Mouse (Mus musculus): ENCODE results near the gene Nat14. TPM values are rescaled to one million over a fixed set of nuclear protein-coding genes. Genes with fewer than 3 reads are reported as not detected.

The Nat14 gene
- total RNA-seq, 1 experiment from 2014 or later: 0.32 TPM

DNA sequence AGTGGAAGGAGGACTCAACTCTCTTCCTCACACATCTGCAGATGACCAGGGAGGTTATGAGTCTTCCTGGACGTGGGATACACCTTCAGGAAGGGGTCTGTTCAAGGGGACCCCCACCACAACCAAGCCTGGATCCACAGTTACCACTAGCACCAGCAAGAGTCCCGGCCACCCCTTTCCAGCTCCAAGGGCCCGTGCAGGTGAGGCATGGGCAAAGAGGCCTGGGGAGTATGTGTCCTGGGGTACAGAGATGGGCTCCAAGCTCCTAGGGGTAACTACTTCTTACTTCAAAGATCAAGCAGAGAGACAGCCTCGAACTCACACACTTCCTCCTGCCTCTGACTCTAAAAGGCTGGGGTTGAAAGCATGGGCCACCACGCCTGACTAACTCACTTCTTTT, 20.8 kb downstream of the Nat14 start:
- ATAC-seq (replicated peaks; ENCODE audit: low read depth, poor library complexity, severe bottlenecking): no peak

DNA sequence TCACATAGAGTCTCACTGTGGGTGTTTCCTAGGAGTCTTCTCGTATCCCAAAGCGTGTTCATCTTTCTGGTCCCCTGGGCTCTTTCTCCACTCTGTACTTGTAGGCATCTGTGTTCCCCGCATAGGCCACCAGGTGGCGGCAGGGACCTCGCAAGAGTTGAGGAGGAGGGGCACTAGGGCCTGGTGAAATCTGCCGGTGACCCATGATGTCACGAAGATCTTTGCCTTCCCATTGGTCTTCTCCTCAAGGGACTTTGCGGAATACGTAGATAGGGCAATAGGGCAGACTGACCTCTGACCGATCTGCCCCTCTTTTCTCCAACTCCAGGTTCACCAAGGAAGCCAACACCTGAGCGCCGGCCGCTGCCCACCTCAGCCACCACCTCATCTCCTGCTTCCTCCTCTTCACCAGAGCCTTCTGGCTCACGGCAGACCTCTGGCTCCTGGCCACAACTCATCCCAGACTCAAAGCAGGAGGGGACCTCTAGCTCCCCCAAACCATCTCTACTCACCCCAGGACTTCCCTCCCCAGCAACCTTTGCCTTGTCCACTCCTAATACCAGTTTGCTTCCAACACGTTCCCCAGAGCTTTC, 21.5 kb downstream of the Nat14 start:
- peak; percentile 92 for ATAC-seq (replicated peaks; ENCODE audit: low read depth, poor library complexity, severe bottlenecking)

DNA sequence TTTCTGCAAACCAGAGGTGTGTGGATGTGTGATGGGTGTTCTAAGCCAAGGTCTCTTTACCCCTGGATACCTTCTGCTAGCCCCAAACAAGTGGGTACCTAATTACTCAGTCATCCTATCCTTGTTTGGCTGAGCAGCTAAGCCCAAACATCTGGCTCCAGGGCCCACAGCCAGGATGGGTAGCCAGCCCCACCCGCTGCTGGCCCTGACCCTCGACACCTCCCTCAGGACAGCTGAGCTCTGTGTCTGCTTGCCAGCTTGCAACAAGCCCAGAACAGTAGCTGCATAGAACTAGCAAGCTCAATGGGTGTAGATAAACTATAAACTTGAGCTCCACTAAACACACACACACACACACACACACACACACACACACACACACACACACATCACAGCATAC, 26.0 kb downstream of the Nat14 start:
- ATAC-seq (replicated peaks; ENCODE audit: low read depth, poor library complexity, severe bottlenecking): no peak

DNA sequence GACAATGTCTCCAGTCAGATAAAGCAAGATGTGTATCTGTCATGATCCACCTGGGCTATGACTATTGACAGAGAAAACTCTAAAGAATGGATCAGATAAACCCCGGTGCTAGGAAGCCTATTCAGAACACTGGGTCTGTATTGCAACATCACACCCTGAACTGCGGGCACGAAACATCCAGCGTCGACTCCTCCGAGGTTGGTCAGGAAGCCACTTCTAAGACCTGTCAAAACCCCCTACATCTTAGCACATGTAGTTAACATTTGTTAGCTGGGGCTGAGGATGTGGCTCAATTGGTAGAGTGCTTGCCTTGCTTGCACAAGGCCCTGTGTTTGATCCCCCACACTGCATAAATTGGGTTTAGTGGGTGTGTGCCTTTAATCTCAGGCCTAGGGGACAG, 26.6 kb downstream of the Nat14 start:
- ATAC-seq (replicated peaks; ENCODE audit: low read depth, poor library complexity, severe bottlenecking): no peak

DNA sequence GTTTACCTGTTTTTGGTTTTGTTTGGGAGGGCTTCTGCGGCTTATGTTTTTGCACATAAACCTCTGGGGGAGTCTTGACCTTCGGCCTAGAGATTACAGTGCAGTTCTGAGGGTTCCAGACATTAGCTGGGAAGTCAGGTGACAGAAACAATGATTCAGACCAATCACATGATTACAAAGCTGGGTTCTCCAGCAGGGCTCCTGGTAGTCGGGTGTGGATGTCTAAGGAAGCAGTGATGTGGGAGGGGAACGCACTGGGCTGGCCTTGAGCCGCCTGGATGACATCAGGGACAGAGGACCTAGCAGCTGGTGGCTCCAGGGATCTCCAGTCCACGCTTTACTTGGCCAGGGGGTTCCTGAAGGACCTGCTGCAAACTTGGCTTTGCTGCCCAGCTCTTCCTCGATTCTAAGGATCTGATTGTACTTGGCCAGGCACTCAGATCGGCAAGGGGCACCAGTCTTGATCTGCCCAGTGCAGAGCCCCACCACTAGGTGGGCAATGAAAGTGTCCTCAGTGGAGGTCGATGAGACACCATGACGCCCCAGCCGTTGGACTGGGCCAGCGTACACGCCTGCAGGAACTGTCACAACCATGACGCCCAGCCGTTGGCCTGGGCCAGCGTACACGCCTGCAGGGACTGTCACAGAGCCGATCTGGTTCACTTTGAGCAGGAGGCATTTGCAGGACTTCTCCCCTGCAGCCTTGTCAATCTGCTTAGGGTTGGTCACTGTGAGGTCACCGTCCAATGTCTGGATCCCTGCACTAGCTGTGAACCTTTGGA, 28.9 kb downstream of the Nat14 start:
- no peak for ATAC-seq (replicated peaks; ENCODE audit: low read depth, poor library complexity, severe bottlenecking)

DNA sequence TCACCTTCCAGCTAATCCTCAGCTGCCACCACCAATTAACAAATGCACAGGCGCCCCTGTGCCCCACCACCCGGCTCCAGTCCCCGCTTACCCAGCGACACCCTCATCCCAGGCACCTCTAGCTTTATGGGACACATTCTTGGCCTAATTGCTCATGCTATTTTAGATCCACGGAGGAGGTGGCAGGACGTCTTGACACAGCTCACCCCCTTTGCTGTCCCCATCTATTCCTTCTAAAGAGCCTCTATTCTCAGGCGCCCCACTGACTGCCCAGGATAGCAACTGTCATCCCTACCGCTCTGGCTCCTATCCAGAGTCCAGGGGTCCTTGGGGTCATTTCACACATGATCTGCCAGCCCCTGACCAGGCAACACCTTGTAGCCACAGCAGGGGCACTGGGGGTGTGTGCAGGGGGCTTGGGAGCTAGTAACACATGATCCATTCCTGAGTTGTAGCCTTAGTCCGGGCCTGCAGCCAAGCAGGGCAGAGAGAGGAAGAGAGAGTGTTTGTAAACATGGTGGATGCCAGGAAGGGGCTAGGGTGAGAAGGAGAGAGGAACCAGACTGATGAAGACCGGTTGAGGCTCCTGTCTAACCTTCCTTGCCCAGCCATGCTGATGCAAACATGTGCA, 32.1 kb downstream of the Nat14 start:
- no peak for ATAC-seq (replicated peaks; ENCODE audit: low read depth, poor library complexity, severe bottlenecking)

DNA sequence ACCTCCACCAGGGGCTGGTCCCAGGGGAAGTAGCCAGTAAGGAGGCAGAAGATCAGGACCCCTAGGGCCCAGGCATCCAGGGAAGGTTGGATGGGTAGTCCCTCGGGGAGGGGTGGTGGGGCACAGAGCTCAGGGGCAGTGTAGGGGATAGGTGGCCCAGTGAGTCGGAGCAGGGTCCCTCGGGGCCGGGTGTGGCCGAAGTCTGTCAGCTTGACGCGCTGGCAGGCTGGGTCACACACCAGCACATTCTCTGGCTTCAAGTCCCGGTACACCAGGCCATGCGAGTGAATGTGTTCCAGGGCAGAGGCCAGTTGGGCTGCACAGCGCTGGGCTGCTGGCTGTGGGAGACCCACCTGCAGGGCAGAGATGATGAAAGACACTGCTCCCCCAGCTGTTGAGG, 35.5 kb downstream of the Nat14 start:
- no peak for ATAC-seq (replicated peaks; ENCODE audit: low read depth, poor library complexity, severe bottlenecking)

DNA sequence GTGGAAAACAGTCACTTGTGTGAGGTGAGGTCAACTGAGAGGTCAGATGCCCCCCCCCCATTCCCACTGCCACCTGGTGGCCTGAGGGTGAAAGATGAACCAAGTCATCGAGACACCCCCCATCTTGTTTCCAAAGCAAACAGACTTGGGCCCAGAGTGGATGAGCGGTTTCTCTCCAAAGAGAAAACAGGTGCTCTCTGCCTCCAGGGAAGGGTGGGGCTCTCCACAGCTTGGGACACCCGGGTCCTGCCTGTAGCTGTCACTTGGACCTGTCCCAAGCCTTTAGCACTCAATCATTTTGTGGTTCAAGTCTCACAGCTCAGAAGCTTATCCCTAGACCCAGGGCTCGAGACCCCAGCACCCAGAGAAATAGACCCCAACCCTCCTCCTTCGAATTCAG, 41.7 kb downstream of the Nat14 start:
- no peak for ATAC-seq (replicated peaks; ENCODE audit: low read depth, poor library complexity, severe bottlenecking)

DNA sequence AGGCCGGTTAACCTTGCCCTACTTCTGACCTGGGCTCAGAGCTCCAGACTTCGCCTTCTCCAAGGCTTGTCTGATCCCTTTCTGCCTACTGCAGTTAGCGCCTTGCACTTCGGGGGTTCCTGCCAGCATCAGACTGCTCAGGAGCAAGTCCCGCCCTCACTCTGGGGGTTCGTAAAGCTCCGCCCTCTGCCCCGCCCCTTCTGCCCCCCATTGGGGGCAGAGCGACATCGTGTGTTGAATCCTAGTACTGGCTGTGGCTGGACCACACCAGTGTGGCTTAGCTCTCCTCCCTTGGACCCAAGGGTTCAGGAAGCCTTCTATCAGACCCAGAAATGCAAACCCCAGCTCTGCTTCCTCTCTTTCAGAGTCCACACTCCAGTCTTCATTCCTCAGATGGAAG, 42.4 kb downstream of the Nat14 start, which contains the start of gene Sbk2:
Gene Sbk2, minus strand, starts transcription at position 135 of the 400 bp plus-strand sequence.
- peak; percentile 99 for ATAC-seq (replicated peaks; ENCODE audit: low read depth, poor library complexity, severe bottlenecking)

DNA sequence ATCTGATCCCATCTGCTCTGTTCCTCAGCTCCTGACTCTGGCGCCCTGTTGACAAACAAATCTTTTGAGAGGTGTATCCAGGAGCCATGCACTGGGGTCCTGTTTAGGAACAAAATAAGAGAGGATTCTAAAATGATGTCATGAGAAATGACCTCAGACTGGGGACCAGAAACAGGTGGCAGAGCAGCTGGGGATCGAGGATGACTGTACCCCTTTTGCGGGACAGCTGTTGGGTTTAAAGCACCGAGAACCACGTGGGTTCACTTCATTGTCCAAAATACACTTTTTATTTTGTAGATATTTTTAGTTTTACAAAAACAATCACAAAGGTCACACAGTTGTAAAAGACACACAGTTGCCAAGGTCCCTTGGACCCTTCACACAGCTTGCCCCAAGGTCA, 43.2 kb downstream of the Nat14 start:
- ATAC-seq (replicated peaks; ENCODE audit: low read depth, poor library complexity, severe bottlenecking): no peak

DNA sequence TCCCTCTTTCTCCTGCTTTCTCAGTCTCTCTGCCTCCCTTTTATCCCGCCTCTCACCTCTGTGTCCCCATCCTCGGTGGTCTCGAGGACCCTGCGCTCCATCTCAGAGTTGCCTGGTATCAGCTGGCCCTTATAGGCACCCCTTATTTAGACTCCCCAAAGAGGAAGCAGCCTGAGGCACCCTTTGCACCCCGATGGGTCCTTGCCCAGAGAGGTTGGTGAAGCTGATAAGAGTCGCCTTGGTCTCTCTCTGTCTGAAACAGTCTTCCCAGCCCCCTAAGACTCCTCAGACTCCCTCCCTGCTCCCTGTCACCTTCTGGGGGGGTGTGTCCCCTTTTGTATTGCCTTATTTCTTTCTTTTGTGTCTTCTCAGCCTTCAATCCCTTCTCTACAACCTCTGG, 49.2 kb downstream of the Nat14 start, which contains the start of gene Sbk3:
Gene Sbk3, minus strand, starts transcription at position 101 of the 400 bp plus-strand sequence.
- ATAC-seq (replicated peaks; ENCODE audit: low read depth, poor library complexity, severe bottlenecking): 0 out of 2 replicates have a peak, but pooled peaks have one; percentile 30

DNA sequence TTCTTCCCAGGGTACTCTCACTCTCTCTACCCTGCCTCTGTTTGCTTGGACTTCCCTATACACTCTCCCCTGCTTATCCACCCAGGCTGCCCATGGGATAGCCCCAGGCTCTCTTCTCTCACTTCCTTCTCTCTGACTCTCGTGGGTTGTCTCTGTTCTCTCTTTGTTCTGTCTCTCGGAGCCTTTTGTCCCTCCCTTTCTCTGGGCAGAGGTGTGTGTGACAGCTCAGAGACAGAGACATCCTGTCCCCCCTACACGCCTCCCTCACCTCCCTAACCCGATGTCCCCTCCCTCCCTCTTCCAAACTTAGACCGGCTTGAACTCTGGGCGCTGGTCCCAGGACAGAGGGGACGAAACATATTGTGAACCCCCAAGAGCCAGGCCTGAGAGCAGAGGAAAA, 49.9 kb downstream of the Nat14 start:
- ATAC-seq (replicated peaks; ENCODE audit: low read depth, poor library complexity, severe bottlenecking): peak; percentile 52

DNA sequence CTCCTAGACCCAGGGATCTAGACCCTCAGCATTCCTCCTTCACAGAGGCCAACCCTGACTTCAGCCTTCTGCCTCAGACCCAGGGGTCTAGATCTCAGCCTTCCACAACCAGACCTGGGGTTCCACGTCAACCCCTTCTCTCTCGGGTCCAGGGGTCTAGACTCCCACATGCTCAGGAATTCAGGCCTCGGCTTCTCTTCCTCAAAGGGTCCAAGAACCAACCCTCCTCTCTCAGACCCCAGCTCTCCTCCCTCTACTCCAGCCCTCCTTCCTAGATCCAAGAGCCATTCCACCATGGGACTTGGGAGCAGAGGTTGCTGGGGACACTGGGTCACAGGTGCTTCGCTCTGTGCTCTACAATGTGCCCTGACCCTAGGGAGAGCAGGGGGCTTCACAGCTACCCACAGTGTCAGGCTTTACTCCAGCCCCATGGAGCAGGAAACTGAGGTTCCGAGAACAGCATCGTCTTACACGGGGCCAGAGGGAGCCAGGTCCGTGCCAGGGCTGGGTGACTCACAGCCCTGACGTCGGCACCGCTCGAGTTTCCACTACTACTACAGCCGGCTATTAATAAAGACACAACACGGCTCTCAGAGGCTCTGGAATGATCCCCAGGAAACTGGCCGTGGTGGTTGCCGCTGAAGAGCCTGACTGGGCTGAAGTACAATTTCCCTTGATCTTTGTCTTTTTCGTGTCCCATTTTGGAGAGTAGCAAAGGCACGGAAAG, 50.7 kb downstream of the Nat14 start:
- 0 out of 2 replicates have a peak, but pooled peaks have one; percentile 7 for ATAC-seq (replicated peaks; ENCODE audit: low read depth, poor library complexity, severe bottlenecking)

Other genes starting within 250 kb of the Nat14 start
- gene Hspbp1, start 237.0 kb upstream of the Nat14 start, total RNA-seq (2017): 28.6 and 43.6 TPM in 2 replicates
- gene Brsk1, start 231.4 kb upstream of the Nat14 start, total RNA-seq (2017): not detected in 2 replicates
- gene Tmem150b, start 196.8 kb upstream of the Nat14 start, total RNA-seq (2017): 6.6 and 8.3 TPM in 2 replicates
- gene Kmt5c, start 181.9 kb upstream of the Nat14 start, total RNA-seq (2017): 33.0 and 37.9 TPM in 2 replicates
- 63.5 and 74.7 TPM in 2 replicates for gene Cox6b2, start 168.9 kb upstream of the Nat14 start, total RNA-seq (2017)
- gene Fam71e2, start 150.7 kb upstream of the Nat14 start, total RNA-seq (2017): not detected in 2 replicates
- 0.59 TPM in 1 of 2 replicates, not detected in the other for gene Il11, start 139.2 kb upstream of the Nat14 start, total RNA-seq (2017)
- not detected in 2 replicates for gene Tmem190, start 139.1 kb upstream of the Nat14 start, total RNA-seq (2017)
- gene Tmem238, start 132.4 kb upstream of the Nat14 start, total RNA-seq (2017): 7.0 and 8.4 TPM in 2 replicates
- 690 and 777 TPM in 2 replicates for gene Rpl28, start 129.2 kb upstream of the Nat14 start, total RNA-seq (2017)
- gene Ube2s, start 109.4 kb upstream of the Nat14 start, total RNA-seq (2017): 190 and 203 TPM in 2 replicates
- 0.05 TPM in 2 replicates for gene Shisa7, start 77.3 kb upstream of the Nat14 start, total RNA-seq (2017)
- gene Isoc2b, start 51.8 kb upstream of the Nat14 start, total RNA-seq (2017): 8.0 and 70.9 TPM in 2 replicates
- gene Isoc2a, start 44.9 kb upstream of the Nat14 start, total RNA-seq (2017): 3.8 and 6.5 TPM in 2 replicates
- gene Gm36210, start 15.5 kb upstream of the Nat14 start, total RNA-seq (2017): not detected in 2 replicates
- 2.4 and 3.2 TPM in 2 replicates for gene Zfp628, start 6.8 kb upstream of the Nat14 start, total RNA-seq (2017)
- not detected in 2 replicates for gene Ssc5d, start 3.8 kb downstream of the Nat14 start, total RNA-seq (2017)
- gene Sbk2, start 42.4 kb downstream of the Nat14 start, total RNA-seq (2017): not detected in 2 replicates
- 0.19 TPM in 1 of 2 replicates, not detected in the other for gene Sbk3, start 49.1 kb downstream of the Nat14 start, total RNA-seq (2017)
- gene Zfp579, start 74.1 kb downstream of the Nat14 start, total RNA-seq (2017): 4.1 and 8.3 TPM in 2 replicates
- gene Zfp524, start 92.4 kb downstream of the Nat14 start, total RNA-seq (2017): 2.2 and 7.4 TPM in 2 replicates
- gene Fiz1, start 92.7 kb downstream of the Nat14 start, total RNA-seq (2017): 20.0 and 21.1 TPM in 2 replicates
- gene Gm44973, start 93.5 kb downstream of the Nat14 start, total RNA-seq (2017): not detected in 2 replicates
- gene Zfp865, start 98.3 kb downstream of the Nat14 start, total RNA-seq (2017): 9.5 and 14.3 TPM in 2 replicates
- 0.14 and 1.1 TPM in 2 replicates for gene Ccdc106, start 98.5 kb downstream of the Nat14 start, total RNA-seq (2017)
- 2.5 TPM in 1 of 2 replicates, not detected in the other for gene 4632433K11Rik, start 112.1 kb downstream of the Nat14 start, total RNA-seq (2017)
- gene Zfp784, start 116.4 kb downstream of the Nat14 start, total RNA-seq (2017): 2.7 and 2.9 TPM in 2 replicates
- 1.8 and 3.6 TPM in 2 replicates for gene Zfp580, start 129.5 kb downstream of the Nat14 start, total RNA-seq (2017)
- gene U2af2, start 140.1 kb downstream of the Nat14 start, total RNA-seq (2017): 220 and 260 TPM in 2 replicates
- gene Epn1, start 158.2 kb downstream of the Nat14 start, total RNA-seq (2017): 42.9 and 53.0 TPM in 2 replicates
- not detected in 2 replicates for gene Rfpl4, start 194.9 kb downstream of the Nat14 start, total RNA-seq (2017)
- not detected in 2 replicates for gene Rasl2-9, start 203.9 kb downstream of the Nat14 start, total RNA-seq (2017)
- not detected in 2 replicates for gene Vmn1r55, start 227.6 kb downstream of the Nat14 start, total RNA-seq (2017)